ENCODE assay signal across 8 mouse cellular contexts in the genomic region with DNA sequence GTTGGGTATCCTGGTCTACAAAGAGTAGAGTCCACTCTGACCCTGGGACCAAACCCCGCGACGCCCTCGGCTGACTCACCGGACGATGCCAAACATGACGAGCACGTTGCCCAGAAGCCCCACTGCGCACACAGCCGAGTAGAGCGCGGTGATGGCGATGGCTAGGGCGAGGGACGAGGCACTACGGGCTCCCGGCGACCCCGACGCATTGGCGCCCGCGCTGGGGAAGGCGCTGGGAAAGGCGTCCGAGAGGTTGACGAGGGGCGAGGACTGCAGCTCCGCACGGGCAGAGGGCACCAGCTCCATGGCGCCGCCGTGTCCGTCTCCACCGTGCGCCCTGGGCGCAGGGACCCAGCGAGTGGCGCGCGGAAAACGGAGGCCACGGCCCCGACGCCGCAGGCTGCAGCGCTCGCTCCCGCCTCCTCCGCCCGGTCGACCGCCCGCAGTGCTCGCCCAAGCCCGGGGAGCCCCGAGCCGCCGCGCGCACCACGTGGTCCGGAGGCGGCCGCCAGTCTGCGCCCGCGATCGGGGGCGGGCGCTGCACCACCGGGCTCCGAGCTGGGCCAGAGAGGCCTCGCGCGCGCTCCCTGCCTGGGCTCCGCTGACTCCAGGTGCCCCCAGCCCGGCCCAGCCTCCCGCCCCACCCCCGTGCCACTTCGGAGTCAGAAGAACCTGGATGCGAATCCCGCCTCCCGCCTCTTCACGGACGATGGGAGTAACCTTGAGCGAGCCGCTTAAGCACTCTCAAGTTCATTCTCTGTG. TPM values are rescaled to one million over a fixed set of nuclear protein-coding genes. Genes with fewer than 3 reads are reported as not detected.
DNase-seq lines count a peak whose midpoint lies in the region; ATAC-seq and TF ChIP-seq lines count a peak whose summit lies in the region.

A gene (minus strand): TSS at position 407 of the 762 bp plus-strand sequence.

- H3K27ac ChIP-seq in limb, embryonic 14.5 days (replicated peaks; ENCODE audit: low read depth, low read length), result no peak within 1 kb of the TSS

- no peak for ATAC-seq in limb, embryonic 14.5 days (ENCODE audit: low FRiP score, low read depth)

- no peaks in the 10 kb centered on the region for H3K9me3 ChIP-seq in limb, embryonic 14.5 days (ENCODE audit: control insufficient read depth, low read length)

- intact Hi-C loops in left cerebral cortex, postnatal 4 days (cut with DNase I), result no loop called here

- peak; percentile 55 to 70 for DNase-seq in left cerebral cortex, adult 18-20 months (ENCODE audit: low spot score in 2 of 2)
- DNase-seq in left cerebral cortex, postnatal 4 days, result no peak
- DNase-seq in brain, adult 2 months (ENCODE audit: low read depth, low spot score), result peak; percentile 64
- DNase-seq in frontal cortex, postnatal 36 days (ENCODE audit: low spot score in 2 of 2), result peak; percentile 42 to 45
- DNase-seq in limb, embryonic 14.5 days (ENCODE audit: low spot score), result no peak
- peak; percentile 72 for DNase-seq in right cerebral cortex, postnatal 25 days
- DNase-seq in T-cell, adult 2 months (ENCODE audit: low spot score), result no peak
- no peak for DNase-seq in layer of hippocampus, postnatal 10 days (ENCODE audit: low spot score in 2 of 2)

- H3K4me1 ChIP-seq in limb, embryonic 14.5 days (ENCODE audit: control insufficient read depth, insufficient read depth, low read length), result no peaks in the 10 kb centered on the region

- H3K4me3 ChIP-seq in limb, embryonic 14.5 days (replicated peaks; ENCODE audit: low read length), result peak within 1 kb of the TSS; percentile 50

- H3K9ac ChIP-seq in limb, embryonic 14.5 days (ENCODE audit: low read depth, low read length, severe bottlenecking), result peak within 1 kb of the TSS; percentile 48

- H3K4me2 ChIP-seq in limb, embryonic 14.5 days (replicated peaks; ENCODE audit: low read depth, low read length, severe bottlenecking), result peak within 1 kb of the TSS; percentile 91

- TF ChIP-seq POLR2A in limb, embryonic 14.5 days (IDR thresholded peaks at IDR 0.05; ENCODE audit: borderline replicate concordance, extremely low read depth, insufficient read depth, insufficient read length), result no peak

- WGBS in limb, embryonic 14.5 days, result 1% methylated on average over 61 of the region's 89 CpGs

- H3K27me3 ChIP-seq in limb, embryonic 14.5 days (ENCODE audit: control insufficient read depth, insufficient read depth, low read length), result peaks cover 38% of the 10 kb centered on the region

- H3K36me3 ChIP-seq in limb, embryonic 14.5 days (ENCODE audit: control insufficient read depth, insufficient read depth, low read length), result no peaks in the 10 kb centered on the region

RNA-seq across cellular contexts. Expression of the gene that starts here (rescaled TPM):
- total RNA-seq in left cerebral cortex, adult 18-20 months (2021), result 10 to 100 TPM; 21.6 TPM
- total RNA-seq in left cerebral cortex, postnatal 4 days (2021), result 1 to 10 TPM; 3.7 to 4.6 TPM
- polyA plus RNA-seq in limb, embryonic 14.5 days (2012; rRNA removed), result 0.65 and 0.91 TPM in 2 replicates
- 0.18 and 0.23 TPM in 2 replicates for polyA plus RNA-seq in limb, embryonic 14.5 days (2014; fragmentation: Nextera tagmentation; extraction: Ambion mirVana)
- total RNA-seq in layer of hippocampus, postnatal 10 days (2021), result 1 to 10 TPM; 5.3 to 5.4 TPM

Comparison
In these comparisons a context has a peak if more than half of its experiments do, and no peak if none do; other contexts are left out.
1. DNase-seq: peak in left cerebral cortex, adult 18-20 months (2 of 2), brain, adult 2 months (single experiment), frontal cortex, postnatal 36 days (2 of 2) and right cerebral cortex, postnatal 25 days (single experiment); none in left cerebral cortex, postnatal 4 days (single experiment), limb, embryonic 14.5 days (single experiment), T-cell, adult 2 months (single experiment) and layer of hippocampus, postnatal 10 days (0 of 2).